Mouse (Mus musculus) cerebellum, postnatal 25 days (tissue): Measurements from ENCODE around the gene Ecd.

Experiments used
- DNase-seq, 2 experiments: peaks; one replicate each; pipeline ENCODE4 v3.0.0; 2021; ENCODE audit warnings: mixed read lengths in 2 of 2

The Ecd gene

DNA sequence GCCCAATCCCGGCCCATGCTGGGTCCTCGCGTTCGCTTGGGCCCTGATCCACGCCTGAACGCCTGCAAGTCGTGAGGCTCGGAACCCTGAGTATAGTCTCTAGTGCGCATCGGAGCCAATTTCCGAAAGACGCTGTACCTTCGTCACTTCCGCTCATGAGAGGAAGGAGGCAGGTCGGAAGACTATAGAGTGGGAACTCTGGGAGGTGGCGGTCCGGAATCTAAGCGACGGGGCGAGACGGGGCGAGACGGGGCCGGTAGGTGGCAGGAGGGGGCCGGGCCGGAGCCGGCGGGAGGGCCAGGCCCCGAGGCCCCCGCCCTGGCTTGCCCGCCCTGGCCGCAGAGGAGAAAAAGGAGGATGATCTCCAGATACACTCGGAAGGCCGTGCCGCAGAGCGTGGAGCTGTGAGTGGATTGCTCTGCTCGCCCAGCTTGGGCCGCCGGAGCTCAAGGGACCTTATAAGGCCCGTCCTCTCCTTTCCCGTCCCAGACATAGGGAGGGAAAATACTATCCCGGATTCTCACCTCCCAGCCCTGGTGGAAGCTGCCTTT, at the start of gene Ecd, which contains the start of gene Fam149b:
Ecd (minus strand) TSS at position 131 of the 551 bp plus-strand sequence.
Fam149b (plus strand) TSS at position 172 of the 551 bp plus-strand sequence.
- peak; percentile 93 for DNase-seq

DNA sequence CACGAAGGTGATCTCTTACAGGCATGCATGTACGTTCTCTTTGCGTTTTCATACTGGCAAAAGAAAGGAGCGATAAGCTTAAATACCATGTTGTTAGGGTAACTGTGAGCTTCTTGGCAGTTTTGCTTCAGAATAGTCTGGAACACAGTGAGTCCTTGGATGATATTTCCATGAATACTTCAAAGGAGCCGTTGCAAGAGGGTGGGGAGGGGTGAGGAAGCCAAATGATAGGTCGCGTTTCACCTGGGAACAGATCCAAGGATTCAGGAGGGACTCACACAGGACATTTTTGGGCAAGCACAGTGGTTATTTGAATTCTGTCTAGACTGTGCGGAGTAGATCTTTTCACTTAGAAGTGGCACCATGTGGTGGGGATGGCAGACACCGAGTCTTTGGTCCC, 49.3 kb upstream of the Ecd start:
- DNase-seq, result no peak

DNA sequence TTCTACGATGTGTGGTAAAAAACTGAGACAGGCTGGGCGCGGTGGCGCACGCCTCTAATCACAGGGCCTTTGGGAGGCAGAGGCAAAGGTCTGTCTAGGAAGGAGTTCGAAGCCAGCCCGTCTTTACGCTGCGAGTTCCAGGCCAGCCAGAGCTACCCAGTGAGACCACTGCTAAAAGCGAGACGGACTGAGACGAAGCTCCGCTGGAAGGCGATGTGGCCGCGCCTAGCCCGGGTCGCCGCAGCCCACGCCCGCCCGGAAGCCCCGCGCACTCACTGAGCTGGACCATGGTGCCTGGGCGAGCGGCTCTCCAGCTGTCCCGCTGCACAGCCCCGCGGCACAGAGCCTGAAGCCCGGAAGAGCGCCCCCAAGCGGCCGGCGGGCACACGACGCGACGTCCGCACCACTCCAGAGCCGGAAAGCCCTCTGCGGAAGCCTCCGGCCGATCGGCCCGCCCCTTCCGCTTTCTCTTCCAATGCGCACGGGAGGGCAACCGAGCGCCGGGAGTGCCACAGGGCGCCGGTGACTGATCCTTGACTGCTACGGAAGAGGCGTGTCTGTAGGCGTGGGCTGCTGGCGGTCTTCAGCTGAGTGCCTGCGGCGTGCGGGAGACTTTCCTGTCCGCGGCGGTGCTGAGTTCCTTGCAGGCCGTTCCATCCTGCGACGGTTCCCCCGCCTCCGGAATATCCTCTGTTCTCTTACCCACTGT, 45.4 kb upstream of the Ecd start, which contains the start of gene Mrps16:
Mrps16 (minus strand) TSS at position 430 of the 709 bp plus-strand sequence.
- peak; percentile 95 to 97 for DNase-seq

DNA sequence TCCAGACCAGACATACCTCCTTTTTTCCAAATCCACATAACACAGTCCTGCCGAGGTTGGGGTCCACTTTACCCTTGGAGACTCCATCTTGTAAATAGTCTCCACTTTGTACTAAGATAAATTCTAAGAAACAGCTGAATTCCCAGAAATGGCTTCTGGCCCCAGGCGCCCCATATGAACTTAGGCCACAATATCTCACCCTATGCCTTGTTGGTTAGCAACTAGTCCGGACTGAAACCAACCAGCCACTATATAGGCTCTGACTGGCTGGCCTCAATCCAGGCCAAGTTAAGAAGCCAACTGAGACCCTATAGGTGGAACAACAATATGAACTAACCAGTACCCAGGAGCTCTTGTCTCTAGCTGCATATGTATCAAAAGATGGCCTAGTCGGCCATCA, 44.4 kb upstream of the Ecd start:
- DNase-seq, result no peak

DNA sequence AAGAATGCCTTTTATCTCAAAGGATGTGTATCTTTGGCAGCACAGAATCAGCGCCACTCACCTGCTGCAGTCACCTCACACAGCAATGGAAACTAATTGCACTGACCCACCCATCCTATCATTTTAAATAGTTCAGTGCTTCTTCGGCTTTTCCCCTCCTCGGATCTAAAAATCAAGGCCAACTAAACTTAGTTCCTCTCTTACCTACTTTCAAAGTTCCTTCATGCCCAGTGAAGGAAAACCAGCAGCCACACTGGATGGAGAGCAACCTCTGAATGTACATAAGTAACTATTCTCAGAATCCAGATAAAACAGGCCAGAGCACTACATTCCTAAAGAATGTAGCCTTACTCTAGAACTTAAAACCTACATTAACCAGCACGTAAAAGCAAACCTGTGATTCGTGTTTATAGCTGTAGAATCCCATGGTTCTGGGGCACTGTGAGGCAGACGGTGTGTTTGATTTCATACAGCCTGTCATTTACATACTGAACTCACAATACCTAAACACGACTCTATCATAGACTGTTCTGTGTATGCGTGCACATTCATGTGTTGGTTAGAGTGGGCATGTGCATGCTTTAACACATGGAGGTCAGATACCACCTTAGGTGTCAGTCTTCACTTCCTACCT, 41.6 kb upstream of the Ecd start:
- DNase-seq, result no peak

DNA sequence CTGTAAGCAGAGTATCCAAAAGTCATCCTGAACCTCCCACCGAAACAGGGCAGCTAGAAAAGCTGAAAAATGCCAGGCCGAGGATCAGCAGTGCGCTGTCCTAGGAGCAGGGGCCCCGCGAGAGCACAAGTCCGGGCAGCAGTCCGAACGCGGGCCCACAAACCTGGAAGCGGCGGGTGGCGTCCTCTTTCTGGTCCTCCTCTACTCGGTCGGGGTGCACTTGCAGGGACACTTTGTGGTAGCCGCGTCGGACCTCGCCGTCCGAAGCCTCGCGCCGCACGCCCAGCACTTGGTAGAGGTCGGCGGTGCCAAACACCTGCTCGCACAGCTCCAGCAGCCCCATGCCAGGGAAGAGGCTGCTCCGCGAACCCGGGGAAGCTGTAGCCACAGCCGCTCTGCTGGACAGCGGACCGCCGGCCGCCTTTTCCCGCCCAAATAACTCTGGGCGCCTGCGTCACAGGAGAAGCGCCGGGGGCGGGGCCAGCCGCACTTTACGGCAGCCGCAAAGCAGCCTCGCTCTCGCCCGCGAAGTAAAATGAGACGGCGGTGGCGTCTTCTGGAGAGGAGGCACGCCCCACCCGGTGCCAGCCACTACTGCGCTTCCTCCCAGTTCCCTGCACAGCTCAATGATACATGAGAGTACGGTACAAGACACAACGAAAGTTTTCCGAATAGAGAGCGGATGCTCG, 40.7 kb upstream of the Ecd start, which contains the start of gene Dnajc9:
Dnajc9 (minus strand) TSS at position 470 of the 689 bp plus-strand sequence.
- DNase-seq, result peak; percentile 97 to 99

DNA sequence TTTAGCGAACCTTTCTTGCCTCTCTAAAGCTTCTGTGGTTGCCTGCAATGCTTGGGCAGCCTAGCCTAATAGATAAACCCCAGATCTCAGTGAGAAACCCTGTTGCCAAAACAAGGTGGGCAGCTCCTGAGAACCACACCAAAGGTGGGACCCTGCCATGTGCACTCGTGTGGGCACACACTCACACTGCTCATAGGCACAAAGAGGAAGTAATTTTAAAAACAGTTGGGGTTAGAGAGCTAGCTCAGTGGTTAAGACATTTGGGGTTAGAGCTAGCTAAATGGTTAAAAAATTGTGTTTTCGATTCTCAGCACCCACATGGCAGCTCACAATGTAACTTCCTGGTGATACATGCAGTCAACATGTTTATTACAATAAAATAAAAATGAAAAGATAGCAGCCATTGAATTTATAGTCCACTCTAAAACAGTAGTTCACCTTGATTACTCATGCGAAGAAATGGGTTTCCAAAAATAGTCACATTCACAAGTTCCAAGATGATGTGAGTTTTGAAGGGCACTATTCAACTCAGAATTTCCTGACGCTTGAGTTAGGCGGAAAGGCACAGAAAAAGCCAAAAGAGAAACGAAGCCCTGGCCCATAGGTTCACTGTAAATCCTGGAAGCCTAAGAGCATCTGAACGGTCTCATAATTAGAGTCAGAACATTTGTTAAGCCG, 32.0 kb upstream of the Ecd start:
- DNase-seq, result no peak

DNA sequence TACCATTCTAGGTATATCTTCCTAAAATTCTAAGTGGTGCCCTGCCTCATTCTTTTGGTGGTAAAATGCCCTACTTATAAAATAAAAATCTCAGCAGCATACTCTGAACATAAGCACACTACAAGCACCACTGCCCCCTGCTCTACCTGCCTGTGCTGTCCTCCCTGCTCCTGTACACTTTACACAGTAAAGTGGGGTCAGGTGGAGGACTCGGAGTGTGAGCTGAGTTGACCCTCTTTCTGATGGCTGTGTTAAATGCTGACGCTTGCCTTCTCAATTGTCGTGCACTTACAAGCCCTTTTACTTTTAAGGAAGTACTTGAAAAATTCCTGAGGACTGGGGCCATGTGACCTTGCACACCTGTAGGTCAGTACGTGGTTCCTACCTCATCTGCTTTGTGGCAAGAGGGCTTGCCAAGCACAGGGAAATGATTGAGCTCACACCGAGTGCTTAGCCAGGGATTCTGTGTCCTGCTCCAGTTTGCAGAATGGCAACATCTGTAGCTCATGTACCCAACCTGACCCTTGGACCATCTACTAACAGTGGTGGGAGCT, 31.2 kb upstream of the Ecd start:
- no peak for DNase-seq

DNA sequence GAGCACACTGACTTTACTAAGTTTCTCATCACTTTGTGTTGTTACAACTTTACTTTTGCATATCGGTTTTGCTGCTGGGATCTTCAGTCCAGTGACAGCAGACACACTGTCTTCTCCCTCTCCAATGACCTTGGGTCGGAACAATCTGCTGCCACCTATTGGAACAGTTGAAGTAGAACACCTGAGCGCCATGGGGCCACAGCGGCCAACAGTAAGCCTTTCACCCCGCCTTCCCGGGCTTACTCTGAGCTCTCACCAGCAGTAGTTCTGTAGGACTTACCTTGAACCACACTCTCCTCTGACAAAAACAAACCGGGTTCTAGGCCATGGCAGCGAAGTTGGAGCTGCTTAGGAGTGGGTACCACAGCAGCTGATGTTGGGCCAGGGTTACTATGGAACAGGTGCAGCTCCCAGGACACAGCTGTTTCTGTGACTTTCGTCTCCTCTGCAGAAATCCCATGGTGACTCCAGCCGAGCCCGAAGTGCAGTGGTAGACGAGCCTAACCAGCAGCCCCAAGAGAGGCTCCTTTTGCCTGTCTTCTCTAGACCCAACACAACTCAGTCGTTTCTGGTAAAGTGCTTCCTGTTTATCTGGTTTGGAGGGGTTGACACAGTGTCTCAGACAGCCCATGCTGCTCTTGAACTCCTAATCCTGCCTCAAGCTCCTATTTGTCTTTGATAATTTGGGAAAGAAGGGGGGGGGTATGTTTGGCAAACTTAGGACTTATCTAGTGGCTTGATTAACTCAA, 30.6 kb upstream of the Ecd start:
- peak; percentile 41 to 65 for DNase-seq

DNA sequence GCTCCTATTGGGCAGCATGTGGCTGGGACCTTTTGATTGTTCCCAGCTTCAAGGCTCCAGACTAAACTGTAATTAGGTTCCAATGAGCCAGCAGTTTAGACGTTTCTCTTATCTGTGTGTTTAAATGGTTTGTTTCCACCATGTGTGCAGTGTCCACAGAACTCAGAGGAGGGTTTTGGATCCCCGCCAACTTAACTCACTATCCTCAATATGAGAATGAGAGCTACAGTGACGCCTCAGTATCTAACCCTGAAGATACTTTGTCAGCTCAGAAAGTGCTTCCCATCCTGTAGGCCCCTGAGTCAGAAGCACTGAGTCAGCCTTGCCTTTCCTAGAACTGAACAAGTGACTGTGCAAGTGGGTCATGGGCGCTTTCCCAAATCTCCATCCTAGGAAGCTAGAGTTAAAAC, 29.2 kb upstream of the Ecd start:
- DNase-seq, result no peak

DNA sequence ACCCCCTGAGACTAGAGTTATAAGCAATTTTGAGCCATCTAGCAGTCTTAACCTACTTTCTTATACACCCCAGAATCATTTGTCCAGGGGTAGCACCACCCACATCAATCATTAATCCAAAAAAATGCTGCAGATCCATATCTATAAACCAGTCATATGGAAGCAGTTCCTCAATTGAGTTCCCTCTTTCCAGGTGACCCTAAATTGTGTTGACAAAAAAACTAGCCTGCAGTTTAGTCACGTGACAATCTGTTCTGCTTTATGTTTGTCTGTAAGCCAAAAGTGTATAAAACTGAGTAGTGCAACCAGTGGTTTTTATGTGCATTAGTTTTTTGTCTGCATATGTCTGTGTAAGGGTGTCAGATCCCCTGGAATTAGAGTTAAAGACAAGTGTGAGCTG, 23.9 kb upstream of the Ecd start:
- no peak for DNase-seq

DNA sequence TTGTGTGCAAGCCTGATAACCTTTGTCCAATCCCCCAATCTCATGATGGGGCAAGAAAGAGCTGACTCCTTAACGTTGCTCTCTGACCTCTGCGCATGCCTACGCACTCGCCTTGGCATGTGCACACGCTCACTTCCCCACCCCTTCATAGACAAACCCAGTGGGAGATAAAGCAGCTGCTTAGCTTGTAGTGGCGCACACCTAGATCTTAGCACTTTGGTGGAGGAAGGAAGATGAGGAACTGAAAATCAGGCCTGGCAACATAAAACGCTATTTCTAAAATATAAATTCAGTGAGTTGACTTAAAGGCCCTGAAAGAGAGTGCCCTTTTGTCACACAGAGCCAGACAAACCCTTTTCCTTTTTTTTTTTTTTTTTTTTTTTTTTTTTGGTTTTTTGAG, 22.9 kb upstream of the Ecd start:
- no peak for DNase-seq

DNA sequence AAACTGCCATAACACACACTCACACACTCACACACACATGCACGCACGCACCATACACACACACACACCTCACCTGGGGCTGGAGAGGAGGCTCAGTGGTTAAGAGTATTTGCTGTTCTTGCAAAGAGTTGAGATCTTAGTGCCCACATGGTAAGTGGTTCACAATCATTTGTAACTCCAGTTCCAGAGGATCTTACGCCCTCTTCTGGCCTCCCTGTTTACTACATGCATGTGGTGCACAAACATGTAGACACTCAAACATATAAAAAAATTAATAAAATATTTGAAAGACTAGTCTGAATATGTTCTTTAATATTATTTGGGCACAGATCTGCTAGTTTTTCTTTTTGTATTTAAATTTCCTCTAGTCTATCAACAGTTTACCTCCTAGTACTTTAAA, 20.4 kb upstream of the Ecd start:
- no peak for DNase-seq

DNA sequence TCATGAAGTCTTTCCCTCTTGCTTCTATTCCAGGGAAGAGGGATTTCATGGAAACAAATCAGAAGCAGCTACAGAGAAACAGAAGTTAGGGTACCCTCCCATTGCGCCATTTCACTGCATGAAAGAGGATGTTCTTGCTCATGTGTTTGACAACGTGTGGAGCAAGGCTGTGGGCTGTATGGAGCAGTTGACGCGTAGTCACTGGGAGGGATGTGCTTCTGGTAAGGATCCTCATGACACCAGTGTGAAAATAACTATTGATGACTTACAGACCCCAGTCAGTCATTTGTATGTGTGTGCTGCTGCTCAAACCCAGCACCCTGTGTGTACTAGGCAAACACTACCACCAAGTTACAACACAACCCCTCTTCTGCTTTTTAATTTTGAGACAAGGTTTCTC, 15.3 kb upstream of the Ecd start:
- DNase-seq, result no peak

DNA sequence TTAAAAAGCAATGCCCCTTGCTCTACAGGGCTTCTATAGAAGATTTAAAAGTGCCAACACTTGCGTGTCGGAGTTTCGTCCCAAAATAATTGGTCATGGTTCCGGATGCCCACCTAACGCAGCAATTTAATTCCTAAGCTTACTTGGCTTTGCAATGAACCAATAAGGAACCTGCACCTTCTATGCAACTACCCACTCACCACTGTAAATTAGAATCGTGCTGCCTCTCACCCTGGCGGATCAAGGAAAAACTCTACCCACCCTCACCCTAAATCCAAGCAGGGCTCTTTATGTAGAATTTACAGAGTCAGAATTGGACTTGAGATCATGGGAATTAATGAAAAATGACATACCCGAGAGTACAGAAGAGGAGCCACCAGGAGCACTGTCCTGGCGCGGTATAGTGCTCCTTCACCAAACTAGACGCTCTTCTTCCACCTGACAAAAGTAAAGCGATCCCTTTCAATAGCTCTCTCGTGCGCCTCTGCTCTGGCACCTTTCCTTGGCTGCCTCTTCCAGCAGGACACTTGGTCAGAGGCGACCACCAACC, 405 bp downstream of the Ecd start:
- DNase-seq, result no peak

DNA sequence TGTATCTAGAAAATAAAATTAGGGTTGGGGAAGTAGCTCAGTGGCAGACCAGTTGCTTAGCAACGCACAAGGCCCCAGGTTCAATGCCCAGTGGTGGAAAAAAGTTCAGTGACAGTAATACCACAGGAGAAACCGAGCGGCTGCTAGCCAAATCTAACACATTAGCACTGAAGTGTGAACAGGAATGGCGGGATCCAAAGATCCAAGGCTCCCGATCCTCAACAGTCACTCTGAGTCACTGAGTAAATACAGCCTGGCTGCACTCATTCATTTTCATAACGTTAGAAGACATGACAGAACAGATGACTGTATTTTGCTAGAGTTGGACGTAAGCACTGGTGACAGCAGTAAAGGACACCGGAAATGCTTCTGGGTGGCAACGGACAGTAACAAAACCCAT, 2.0 kb downstream of the Ecd start:
- no peak for DNase-seq

DNA sequence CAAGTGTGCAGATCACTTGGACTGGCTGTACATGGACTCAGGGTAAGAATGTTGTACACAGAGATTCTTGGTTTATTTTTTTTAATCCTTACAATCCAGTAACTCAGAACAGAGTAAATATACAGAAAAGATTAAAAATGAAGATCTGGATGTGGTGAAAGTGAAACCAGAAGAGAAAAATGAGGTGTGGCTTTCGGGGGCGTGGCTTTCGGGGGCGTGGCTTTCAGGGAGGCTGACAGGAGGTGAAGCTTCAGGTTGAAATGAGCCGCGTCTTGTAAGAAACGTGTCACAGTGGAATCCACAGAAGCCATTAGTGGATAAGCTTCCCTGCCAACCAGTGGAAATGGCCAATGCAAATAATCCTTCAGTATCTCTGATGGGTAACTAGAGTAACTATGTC, 7.1 kb downstream of the Ecd start:
- no peak for DNase-seq

DNA sequence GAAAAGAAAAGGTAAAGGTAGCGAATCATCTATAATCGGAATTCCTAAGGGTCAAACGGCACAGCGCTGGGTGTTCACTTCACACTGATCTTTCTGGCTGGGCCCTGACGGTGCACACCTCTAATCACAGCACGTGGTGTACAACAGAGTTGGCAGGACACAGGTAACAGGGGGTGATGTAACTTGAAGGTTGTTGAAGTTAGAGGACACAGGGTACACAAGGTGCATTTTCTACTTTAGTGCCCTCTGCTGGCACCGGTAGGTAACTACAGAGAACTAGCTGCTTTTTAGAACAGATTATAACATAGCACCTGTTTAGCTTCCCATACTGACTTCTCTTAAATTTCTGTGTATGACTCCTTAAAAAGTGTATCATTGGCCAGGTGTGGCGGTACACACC, 7.8 kb downstream of the Ecd start:
- peak in 1 of 2 experiments; percentile 39 for DNase-seq

DNA sequence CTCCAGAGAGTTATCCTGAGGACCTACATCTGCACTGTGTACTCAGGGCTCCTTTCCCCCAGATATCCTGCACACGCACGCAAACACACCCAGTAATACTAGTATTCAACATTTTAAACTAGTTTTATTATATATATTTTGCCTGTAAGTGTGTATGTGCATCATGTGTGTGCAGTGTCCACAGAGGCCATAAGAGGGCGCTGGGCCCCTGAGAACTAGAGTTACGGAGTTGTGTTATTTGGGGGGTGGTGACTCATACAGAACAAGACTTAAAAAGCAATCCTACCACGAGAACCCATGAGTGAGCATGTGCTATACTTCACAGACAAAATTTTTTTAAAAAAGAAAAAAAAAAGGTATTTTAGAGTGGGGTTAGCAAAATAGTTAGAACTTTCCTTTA, 8.5 kb downstream of the Ecd start:
- no peak for DNase-seq

DNA sequence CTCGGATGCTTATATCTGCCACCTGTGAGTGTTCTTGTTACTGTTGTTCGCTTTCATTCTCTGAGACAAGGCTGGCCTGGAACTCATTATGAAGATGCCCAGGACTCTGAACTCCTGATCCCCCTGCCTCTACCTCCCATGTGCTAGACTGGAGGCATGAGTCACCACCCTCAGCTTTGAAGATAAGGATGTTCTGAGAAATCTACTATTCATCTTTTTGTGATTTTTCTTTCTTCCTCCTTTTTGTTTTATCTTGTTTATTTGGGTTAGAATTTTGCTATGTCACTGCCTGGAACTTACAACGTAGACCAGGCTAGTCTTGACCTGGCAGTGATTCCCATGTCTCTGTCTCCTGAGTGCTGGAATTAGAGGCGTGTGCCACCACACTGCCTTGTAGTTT, 16.6 kb downstream of the Ecd start:
- no peak for DNase-seq

DNA sequence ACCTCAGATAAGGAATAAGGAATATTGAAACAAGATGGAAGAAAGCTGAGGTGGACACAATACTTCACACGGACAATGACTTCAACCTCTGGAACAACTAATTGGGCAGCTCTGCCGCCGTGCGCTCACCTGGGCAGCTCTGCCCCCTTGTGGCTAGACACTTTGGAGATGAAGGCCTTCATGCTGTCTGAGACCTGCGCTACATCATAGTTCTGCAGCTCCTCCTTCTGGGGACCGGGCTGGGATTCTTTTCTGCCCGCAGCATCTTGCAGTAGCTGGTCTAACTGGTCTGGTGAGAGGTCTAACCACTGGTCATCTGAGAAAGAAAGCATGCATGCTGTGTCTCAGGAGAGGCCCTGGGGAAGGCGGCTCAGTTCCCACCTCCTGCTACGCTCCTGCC, 19.4 kb downstream of the Ecd start:
- DNase-seq, result peak in 1 of 2 experiments; percentile 20

DNA sequence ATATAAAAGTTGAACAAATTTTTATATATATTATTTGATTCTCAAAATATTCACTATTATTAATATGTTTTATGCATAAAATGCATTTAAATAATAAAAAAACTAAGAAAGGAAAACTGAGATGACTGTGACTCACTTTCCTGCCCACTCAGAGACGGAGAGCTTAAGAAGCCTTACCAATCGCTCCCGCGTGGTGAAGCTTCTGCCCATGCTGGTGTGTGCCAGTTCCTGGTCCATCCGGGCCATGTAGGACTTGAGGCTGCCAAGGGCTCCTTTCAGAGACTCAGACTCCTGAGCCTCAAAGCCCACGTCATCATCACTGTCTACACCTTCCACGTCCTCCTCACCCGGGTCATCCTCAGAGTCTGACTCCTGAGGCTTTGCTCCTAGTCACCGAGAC, 23.7 kb downstream of the Ecd start:
- DNase-seq, result no peak
